Mouse (Mus musculus) cortical plate, adult 2 months (tissue): ENCODE data around the gene St3gal3. TPM values are rescaled to one million over a fixed set of nuclear protein-coding genes. Genes with fewer than 3 reads are reported as not detected.

Experiments
- H3K27ac ChIP-seq: fragments of 200-500 bp; 2 replicates; pipeline ENCODE4 v1.5.1; 2012; ENCODE audit warnings: low read length, control low read depth, inconsistent platforms; ENCODE audit not compliant: insufficient read depth
- H3K4me1 ChIP-seq: fragments of 200-500 bp; 2 replicates; pipeline ENCODE4 v1.6.1; 2011; ENCODE audit warnings: low read length; ENCODE audit not compliant: control insufficient read depth, insufficient read depth
- H3K4me3 ChIP-seq: fragments of 200-500 bp; 2 replicates; pipeline ENCODE4 v1.5.1; 2011; ENCODE audit warnings: mild to moderate bottlenecking, low read length, control low read depth; ENCODE audit not compliant: insufficient read depth
- CTCF ChIP-seq: fragments of 200-500 bp; IDR thresholded peaks from 2 replicates; pipeline ENCODE4 v1.5.1; 2011; ENCODE audit warnings: mild to moderate bottlenecking, control low read depth, low read length; ENCODE audit not compliant: insufficient read depth; ENCODE audit errors: extremely low read depth
- POLR2A ChIP-seq: fragments of 200-500 bp; IDR thresholded peaks from 2 replicates; pipeline ENCODE4 v1.6.1; 2011; ENCODE audit warnings: mild to moderate bottlenecking, low read length, control low read depth; ENCODE audit not compliant: insufficient read depth; ENCODE audit errors: extremely low read depth
- polyA plus RNA-seq: library from polyadenylated mRNA; depleted of rRNA; stranded (reverse); fragments of >200 nt; gene quantifications from 2 replicates; pipeline ENCODE4 v1.2.3, GENCODE M21; 2012

Gene St3gal3
- polyA plus RNA-seq, 1 experiment, result 52.3 TPM

DNA sequence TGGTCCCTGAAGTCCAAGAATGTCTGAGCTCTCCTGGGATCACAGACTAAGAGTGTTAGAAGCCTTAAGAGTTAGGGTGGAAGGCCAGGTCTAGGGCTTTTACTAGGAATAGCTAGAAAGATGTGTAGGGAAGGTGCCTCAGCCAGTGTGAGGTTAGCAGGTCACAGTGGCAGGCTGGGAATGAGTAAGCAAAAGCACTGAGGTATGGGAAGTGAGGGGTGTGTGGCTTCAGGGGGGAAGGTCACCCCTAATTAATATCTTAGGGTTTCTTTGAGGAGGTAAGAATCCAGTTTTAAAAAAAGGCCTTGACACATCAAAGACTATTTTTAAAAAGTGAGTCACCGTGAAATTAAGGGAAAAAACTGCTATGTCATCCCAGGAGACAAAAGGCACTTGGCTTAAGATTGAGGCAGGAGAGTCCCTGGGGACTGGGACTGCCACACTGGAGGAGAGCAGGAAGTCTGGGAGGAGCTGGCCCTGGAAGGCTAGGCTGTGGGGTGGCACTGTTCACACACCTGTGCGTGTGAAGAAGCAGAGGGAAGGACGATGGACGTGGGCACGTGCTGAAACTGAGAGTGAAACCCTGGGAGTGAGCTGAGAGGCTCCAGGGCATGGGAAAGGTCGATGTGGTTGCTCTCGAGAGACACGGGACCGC, 72.8 kb downstream of the St3gal3 start:
- H3K4me3 ChIP-seq, result no peak overlapping the region
- H3K27ac ChIP-seq, result no peak overlapping the region
- H3K4me1 ChIP-seq, result peaks cover 12% of the 10 kb centered on the region
- no peak for TF ChIP-seq CTCF
- no peak for TF ChIP-seq POLR2A

GRCm38 (mm10) chr4:118060915-118061530, 73.7 kb downstream of the St3gal3 start:
- Histone ChIP-seq H3K27ac (no peak overlapping the region), H3K4me1 (peaks cover 12% of the 10 kb centered on the region), H3K4me3 (no peak overlapping the region)
- TF ChIP-seq POLR2A (no peak), CTCF (no peak)

DNA sequence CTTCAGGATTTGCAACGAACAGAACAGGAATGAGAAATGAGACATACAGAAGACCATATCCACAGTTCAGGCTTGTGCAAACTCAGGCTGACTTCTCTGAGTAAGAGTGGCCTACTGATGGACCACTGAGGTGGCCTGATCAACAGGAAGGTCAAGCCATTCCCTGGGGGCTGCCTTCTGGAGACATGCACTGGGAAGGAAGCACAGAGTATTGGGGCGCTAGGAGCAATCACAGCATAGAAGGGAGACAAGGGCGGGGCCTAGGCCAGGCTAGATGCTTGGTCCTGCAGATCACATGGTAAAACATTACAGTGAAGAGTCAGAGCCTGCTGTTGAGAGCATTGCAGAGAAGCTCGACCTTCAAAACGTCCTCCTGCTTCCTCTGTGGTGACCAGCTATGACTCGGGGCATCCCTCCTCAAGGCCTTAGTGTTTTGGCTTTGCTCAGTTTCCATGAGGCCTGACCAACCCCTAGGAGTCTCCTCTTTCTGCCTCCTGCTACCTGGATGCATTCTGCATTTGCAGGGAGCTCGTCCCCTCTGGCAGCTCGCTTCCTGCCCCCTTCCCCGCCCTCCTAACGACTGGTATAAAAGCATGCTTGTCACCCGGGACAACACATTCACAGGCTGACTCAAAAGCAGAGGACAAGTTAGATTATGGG, 74.8 kb downstream of the St3gal3 start:
- peaks cover 12% of the 10 kb centered on the region for H3K4me1 ChIP-seq
- no peak overlapping the region for H3K4me3 ChIP-seq
- H3K27ac ChIP-seq, result no peak overlapping the region
- no peak for TF ChIP-seq CTCF
- TF ChIP-seq POLR2A, result no peak

DNA sequence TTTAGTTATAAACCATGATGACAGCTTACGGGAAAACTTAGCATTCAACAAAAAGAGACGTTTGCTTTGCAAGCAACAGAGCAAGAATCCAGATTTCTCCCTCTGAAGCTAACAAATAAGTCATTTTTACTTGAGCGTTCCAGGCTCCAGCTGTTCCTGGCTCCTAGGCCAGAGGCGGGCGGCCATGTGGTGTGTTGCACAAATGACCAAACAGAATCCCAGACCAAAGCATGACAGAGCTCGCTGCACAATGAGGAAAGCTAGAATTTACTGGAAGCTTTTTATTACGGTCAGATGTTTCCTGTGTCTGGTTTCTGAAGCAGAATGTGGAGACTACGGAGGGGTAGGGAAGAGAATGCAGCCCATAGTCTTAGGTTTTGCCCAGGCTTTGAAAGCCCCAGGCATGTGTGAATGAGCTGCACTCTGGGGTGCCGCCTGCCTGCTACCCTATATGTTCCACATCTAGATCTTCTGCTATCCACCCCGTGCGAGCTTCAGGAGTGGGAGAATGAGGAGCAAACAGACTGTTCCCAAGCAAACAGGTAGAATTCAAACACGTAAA, 76.5 kb downstream of the St3gal3 start:
- no peak for TF ChIP-seq POLR2A
- no peak for TF ChIP-seq CTCF
- H3K27ac ChIP-seq, result no peak overlapping the region

GRCm38 (mm10) chr4:118057076-118057475, 77.6 kb downstream of the St3gal3 start:
- peaks cover 6% of the 10 kb centered on the region for H3K4me1 ChIP-seq
- no peak overlapping the region for H3K27ac ChIP-seq
- H3K4me3 ChIP-seq, result no peak overlapping the region
- no peak for TF ChIP-seq CTCF
- no peak for TF ChIP-seq POLR2A

More for the DNA sequence above, 76.5 kb downstream of the St3gal3 start:
- peaks cover 12% of the 10 kb centered on the region for H3K4me1 ChIP-seq
- no peak overlapping the region for H3K4me3 ChIP-seq

GRCm38 (mm10) chr4:118054615-118055014, 80.1 kb downstream of the St3gal3 start:
- H3K27ac ChIP-seq, result no peak overlapping the region
- no peak overlapping the region for H3K4me3 ChIP-seq
- no peaks in the 10 kb centered on the region; the same call in 1 of the 2 replicates for H3K4me1 ChIP-seq
- no peak for TF ChIP-seq CTCF
- TF ChIP-seq POLR2A, result no peak

- no peak overlapping the region for H3K4me3 ChIP-seq
- TF ChIP-seq POLR2A (no peak), CTCF (no peak)
- no peak overlapping the region for H3K27ac ChIP-seq
- H3K4me1 ChIP-seq, result no peaks in the 10 kb centered on the region; the same call in 1 of the 2 replicates
These were observed 80.8 kb downstream of the St3gal3 start for GRCm38 (mm10) chr4:118053904-118054303.

- TF ChIP-seq POLR2A, result no peak
- TF ChIP-seq CTCF, result no peak
- no peak overlapping the region for H3K4me3 ChIP-seq
- H3K4me1 ChIP-seq, result no peaks in the 10 kb centered on the region
- H3K27ac ChIP-seq, result no peak overlapping the region
These were observed 85.0 kb downstream of the St3gal3 start for GRCm38 (mm10) chr4:118049606-118050302.

- no peak overlapping the region for H3K27ac ChIP-seq
- TF ChIP-seq POLR2A (no peak), CTCF (no peak)
- H3K4me3 ChIP-seq, result no peak overlapping the region
- H3K4me1 ChIP-seq, result no peaks in the 10 kb centered on the region
These were observed 90.2 kb downstream of the St3gal3 start for GRCm38 (mm10) chr4:118044510-118044909.
